Mouse (Mus musculus): ENCODE results near the gene Actn4. TPM values are rescaled to one million over a fixed set of nuclear protein-coding genes. Genes with fewer than 3 reads are reported as not detected.

Gene Actn4
- polyA plus RNA-seq, 1 experiment from 2014 or later, result 340 TPM

DNA sequence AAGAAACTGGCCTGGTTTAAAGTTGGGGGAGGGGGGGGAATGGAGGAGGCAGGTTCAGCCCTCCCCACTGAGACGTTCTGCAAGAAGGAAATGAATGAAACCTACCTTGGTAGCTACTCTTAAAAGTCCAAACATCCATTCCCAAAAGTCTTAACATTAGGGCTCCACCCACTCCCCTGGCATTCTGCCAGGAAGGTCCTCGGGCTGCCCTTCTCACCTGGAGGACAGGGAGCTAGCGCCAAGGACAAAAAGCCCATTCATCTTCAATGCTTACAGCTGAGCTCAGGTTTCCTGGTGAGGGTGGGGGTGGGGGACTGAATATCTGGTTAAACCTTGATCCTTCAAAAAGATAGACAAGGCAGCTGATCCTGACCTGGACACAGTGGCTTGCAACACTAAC lies 32.8 kb downstream of the Actn4 start:
- no peaks in the 10 kb centered on the region for H3K27me3 ChIP-seq (replicated peaks)
- no peaks in the 10 kb centered on the region for H3K9me3 ChIP-seq
- H3K4me2 ChIP-seq (replicated peaks), result no peak overlapping the region
- no peaks in the 10 kb centered on the region for H3K36me3 ChIP-seq
- ATAC-seq, result no peak
- no peak overlapping the region for H3K4me3 ChIP-seq (replicated peaks)
- H3K9ac ChIP-seq, result no peak overlapping the region
- peak overlapping the region; percentile 81; the same call in 1 of the 2 replicates for H3K27ac ChIP-seq
- WGBS, result 16% methylated on average over 3 of the region's 3 CpGs
- H3K4me1 ChIP-seq (replicated peaks), result peaks cover 66% of the 10 kb centered on the region

DNA sequence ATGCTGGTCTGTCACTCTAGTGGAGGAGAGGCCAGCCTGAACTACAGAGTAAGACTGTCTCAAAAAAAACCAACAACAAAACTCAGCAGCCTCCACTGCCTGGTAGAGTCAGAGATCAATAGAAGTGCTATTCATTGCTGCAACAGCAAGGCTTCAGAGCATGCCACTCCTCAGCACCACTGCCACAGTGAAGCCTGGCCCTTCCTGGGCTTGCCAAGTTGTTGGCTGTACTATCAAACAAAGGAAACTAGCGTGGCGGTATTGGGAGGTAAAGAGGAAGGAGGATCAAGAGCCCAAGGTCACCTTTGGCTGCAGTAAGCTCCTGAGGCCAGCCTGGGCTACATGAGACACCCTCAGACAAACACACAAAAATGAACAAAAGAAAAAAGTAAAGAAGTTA lies 36.0 kb downstream of the Actn4 start:
- Histone ChIP-seq H3K36me3 (0 out of 2 replicates have a peak, but pooled peaks cover 5% of the 10 kb centered on the region), H3K27ac (peak overlapping the region; percentile 87), H3K27me3 (replicated peaks) (no peaks in the 10 kb centered on the region), H3K4me1 (replicated peaks) (peaks cover 75% of the 10 kb centered on the region), H3K4me2 (replicated peaks) (no peak overlapping the region), H3K4me3 (replicated peaks) (no peak overlapping the region), H3K9me3 (no peaks in the 10 kb centered on the region), H3K9ac (no peak overlapping the region)
- no peak for ATAC-seq
- 44% methylated on average over 2 of the region's 2 CpGs for WGBS

- Histone ChIP-seq H3K4me3 (replicated peaks) (no peak overlapping the region), H3K27ac (peak overlapping the region; percentile 87), H3K9ac (no peak overlapping the region), H3K4me2 (replicated peaks) (peak overlapping the region; percentile 41), H3K36me3 (0 out of 2 replicates have a peak, but pooled peaks cover 5% of the 10 kb centered on the region), H3K27me3 (replicated peaks) (no peaks in the 10 kb centered on the region), H3K9me3 (no peaks in the 10 kb centered on the region), H3K4me1 (replicated peaks) (peaks cover 77% of the 10 kb centered on the region)
- 5% methylated on average over 9 of the region's 9 CpGs for WGBS
- peak; percentile 93 for ATAC-seq
Observed at GRCm38 (mm10) chr7:28925317-28925716, 36.8 kb downstream of the Actn4 start.

GRCm38 (mm10) chr7:28924802-28925201 lies 37.3 kb downstream of the Actn4 start:
- peak overlapping the region; percentile 41 for H3K4me2 ChIP-seq (replicated peaks)
- peak; percentile 7 for ATAC-seq
- H3K4me1 ChIP-seq (replicated peaks), result peaks cover 77% of the 10 kb centered on the region
- no peak overlapping the region for H3K4me3 ChIP-seq (replicated peaks)
- H3K9me3 ChIP-seq, result no peaks in the 10 kb centered on the region
- no peak overlapping the region for H3K9ac ChIP-seq
- WGBS, result 49% methylated on average over 3 of the region's 3 CpGs
- 0 out of 2 replicates have a peak, but pooled peaks cover 5% of the 10 kb centered on the region for H3K36me3 ChIP-seq
- H3K27ac ChIP-seq, result peak overlapping the region; percentile 87
- no peaks in the 10 kb centered on the region for H3K27me3 ChIP-seq (replicated peaks)

- Histone ChIP-seq H3K27ac (peak overlapping the region; percentile 87), H3K36me3 (0 out of 2 replicates have a peak, but pooled peaks cover 5% of the 10 kb centered on the region), H3K9ac (0 out of 2 replicates have a peak overlapping the region, but pooled peaks have one; percentile 6), H3K27me3 (replicated peaks) (no peaks in the 10 kb centered on the region), H3K9me3 (no peaks in the 10 kb centered on the region), H3K4me2 (replicated peaks) (peak overlapping the region; percentile 41; the same call in 1 of the 2 replicates), H3K4me3 (replicated peaks) (no peak overlapping the region), H3K4me1 (replicated peaks) (peaks cover 77% of the 10 kb centered on the region)
- WGBS, result 16% methylated on average over 4 of the region's 4 CpGs
- ATAC-seq, result 0 out of 2 replicates have a peak, but pooled peaks have one; percentile 5
Observed at GRCm38 (mm10) chr7:28923865-28924291, 38.3 kb downstream of the Actn4 start.

DNA sequence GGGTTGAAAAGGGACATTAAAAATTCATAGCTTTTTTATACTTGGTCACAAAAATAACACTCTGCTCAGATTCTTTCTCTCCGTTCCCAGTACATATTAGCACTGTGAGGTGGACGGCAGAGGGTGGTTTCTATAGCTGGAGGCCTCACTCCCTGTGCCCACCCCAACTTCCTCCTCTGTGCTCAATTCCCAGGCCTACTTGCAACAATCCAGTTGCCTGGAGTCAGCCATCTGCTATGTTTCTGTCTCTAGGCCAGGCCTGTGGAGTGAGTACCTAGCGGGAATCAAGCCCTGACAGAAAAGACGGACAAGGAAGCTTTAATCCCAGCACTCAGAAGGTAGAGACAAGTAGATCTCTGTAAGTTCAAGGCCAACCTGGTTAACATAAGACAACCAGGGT lies 39.5 kb downstream of the Actn4 start:
- Histone ChIP-seq H3K4me1 (replicated peaks) (peaks cover 87% of the 10 kb centered on the region), H3K4me3 (replicated peaks) (no peak overlapping the region), H3K9me3 (no peaks in the 10 kb centered on the region), H3K27me3 (replicated peaks) (no peaks in the 10 kb centered on the region), H3K27ac (no peak overlapping the region), H3K36me3 (0 out of 2 replicates have a peak, but pooled peaks cover 5% of the 10 kb centered on the region), H3K9ac (no peak overlapping the region), H3K4me2 (replicated peaks) (no peak overlapping the region)
- no peak for ATAC-seq
- WGBS, result 67% methylated on average over 4 of the region's 4 CpGs

- Histone ChIP-seq H3K9ac (no peak overlapping the region), H3K4me1 (replicated peaks) (peaks cover 93% of the 10 kb centered on the region)
- no peak for ATAC-seq
Observed at GRCm38 (mm10) chr7:28921722-28922465, 40.2 kb downstream of the Actn4 start.

GRCm38 (mm10) chr7:28921178-28921577 lies 41.0 kb downstream of the Actn4 start:
- no peaks in the 10 kb centered on the region for H3K27me3 ChIP-seq (replicated peaks)
- H3K4me2 ChIP-seq (replicated peaks), result no peak overlapping the region
- peaks cover 10% of the 10 kb centered on the region; the same call in 1 of the 2 replicates for H3K36me3 ChIP-seq
- 77% methylated on average over 3 of the region's 3 CpGs for WGBS
- H3K4me3 ChIP-seq (replicated peaks), result no peak overlapping the region
- H3K9me3 ChIP-seq, result no peaks in the 10 kb centered on the region
- no peak overlapping the region for H3K9ac ChIP-seq
- peaks cover 93% of the 10 kb centered on the region for H3K4me1 ChIP-seq (replicated peaks)
- peak overlapping the region; percentile 28 for H3K27ac ChIP-seq
- no peak for ATAC-seq

More at GRCm38 (mm10) chr7:28921722-28922465, 40.2 kb downstream of the Actn4 start:
- Histone ChIP-seq H3K4me3 (replicated peaks) (no peak overlapping the region), H3K4me2 (replicated peaks) (no peak overlapping the region), H3K27ac (peak overlapping the region; percentile 28; the same call in 1 of the 2 replicates), H3K27me3 (replicated peaks) (no peaks in the 10 kb centered on the region), H3K9me3 (no peaks in the 10 kb centered on the region), H3K36me3 (0 out of 2 replicates have a peak, but pooled peaks cover 5% of the 10 kb centered on the region)
- 80% methylated on average over 8 of the region's 8 CpGs for WGBS

GRCm38 (mm10) chr7:28919815-28920214 lies 42.3 kb downstream of the Actn4 start:
- Histone ChIP-seq H3K27me3 (replicated peaks) (no peaks in the 10 kb centered on the region), H3K4me2 (replicated peaks) (0 out of 2 replicates have a peak overlapping the region, but pooled peaks have one; percentile 22), H3K27ac (peak overlapping the region; percentile 86), H3K4me1 (replicated peaks) (peaks cover 81% of the 10 kb centered on the region), H3K36me3 (peaks cover 24% of the 10 kb centered on the region), H3K9me3 (no peaks in the 10 kb centered on the region), H3K9ac (no peak overlapping the region), H3K4me3 (replicated peaks) (no peak overlapping the region)
- peak; percentile 37 for ATAC-seq
- WGBS, result 26% methylated on average over 6 of the region's 6 CpGs

- no peak overlapping the region for H3K4me2 ChIP-seq (replicated peaks)
- H3K9me3 ChIP-seq, result no peaks in the 10 kb centered on the region
- no peaks in the 10 kb centered on the region for H3K27me3 ChIP-seq (replicated peaks)
- peak overlapping the region; percentile 86 for H3K27ac ChIP-seq
- 41% methylated on average over 8 of the region's 8 CpGs for WGBS
- no peak overlapping the region for H3K4me3 ChIP-seq (replicated peaks)
- no peak overlapping the region for H3K9ac ChIP-seq
- no peak for ATAC-seq
- H3K36me3 ChIP-seq, result peaks cover 35% of the 10 kb centered on the region
- H3K4me1 ChIP-seq (replicated peaks), result peaks cover 68% of the 10 kb centered on the region
Observed at GRCm38 (mm10) chr7:28918540-28918939, 43.6 kb downstream of the Actn4 start.

- H3K27me3 ChIP-seq (replicated peaks), result no peaks in the 10 kb centered on the region
- no peak overlapping the region for H3K4me3 ChIP-seq (replicated peaks)
- H3K27ac ChIP-seq, result peak overlapping the region; percentile 86
- WGBS, result 46% methylated on average over 10 of the region's 10 CpGs
- peak; percentile 26 for ATAC-seq
- peaks cover 61% of the 10 kb centered on the region for H3K4me1 ChIP-seq (replicated peaks)
- H3K4me2 ChIP-seq (replicated peaks), result 0 out of 2 replicates have a peak overlapping the region, but pooled peaks have one; percentile 17
- H3K36me3 ChIP-seq, result peaks cover 42% of the 10 kb centered on the region
- H3K9me3 ChIP-seq, result no peaks in the 10 kb centered on the region
- H3K9ac ChIP-seq, result no peak overlapping the region
Observed at GRCm38 (mm10) chr7:28917503-28918426, 44.4 kb downstream of the Actn4 start.

- H3K4me1 ChIP-seq (replicated peaks), result peaks cover 49% of the 10 kb centered on the region
- no peak overlapping the region for H3K4me2 ChIP-seq (replicated peaks)
- no peak for ATAC-seq
- no peaks in the 10 kb centered on the region for H3K27me3 ChIP-seq (replicated peaks)
- H3K9me3 ChIP-seq, result no peaks in the 10 kb centered on the region
- H3K9ac ChIP-seq, result no peak overlapping the region
- no peak overlapping the region for H3K4me3 ChIP-seq (replicated peaks)
- peaks cover 50% of the 10 kb centered on the region for H3K36me3 ChIP-seq
- H3K27ac ChIP-seq, result peak overlapping the region; percentile 86; the same call in 1 of the 2 replicates
Observed at GRCm38 (mm10) chr7:28916491-28916890, 45.6 kb downstream of the Actn4 start.
